Mouse (Mus musculus) limb, embryonic 14.5 days (tissue): ENCODE data around the gene Camk1. TPM values are rescaled to one million over a fixed set of nuclear protein-coding genes. Genes with fewer than 3 reads are reported as not detected.

Source experiments
- ATAC-seq: fragments of 200-750 bp; cut with Nextera tagmentation; 2 replicates; pipeline ENCODE4 v1.8.0; 2017; ENCODE audit warnings: low read depth, moderate number of reproducible peaks, moderate TSS enrichment; ENCODE audit not compliant: low FRiP score
- DNase-seq: peaks from one replicate; pipeline ENCODE4 v3.0.0-alpha.2; 2015; ENCODE audit warnings: low spot score
- H3K27ac ChIP-seq: fragments of 300-500 bp; sonication (generic); replicated peaks from 2 replicates; pipeline ENCODE4 v1.5.1; 2014; ENCODE audit warnings: low read depth, mild to moderate bottlenecking, low read length, moderate library complexity, mixed read lengths
- H3K27me3 ChIP-seq: fragments of 300-500 bp; sonication (generic); 2 replicates; pipeline ENCODE4 v1.6.1; 2014; ENCODE audit warnings: low read length, mixed read lengths; ENCODE audit not compliant: control insufficient read depth, insufficient read depth
- H3K36me3 ChIP-seq: fragments of 300-500 bp; sonication (generic); 2 replicates; pipeline ENCODE4 v1.6.1; 2014; ENCODE audit warnings: mild to moderate bottlenecking, low read length, moderate library complexity, mixed read lengths; ENCODE audit not compliant: control insufficient read depth, insufficient read depth
- H3K4me1 ChIP-seq: fragments of 300-500 bp; sonication (generic); 2 replicates; pipeline ENCODE4 v1.6.1; 2014; ENCODE audit warnings: antibody characterized with exemption, low read length, mixed read lengths; ENCODE audit not compliant: control insufficient read depth, insufficient read depth
- H3K4me2 ChIP-seq: fragments of 300-500 bp; sonication (generic); replicated peaks from 2 replicates; pipeline ENCODE4 v1.6.1; 2014; ENCODE audit warnings: low read depth, mild to moderate bottlenecking, low read length, moderate library complexity; ENCODE audit not compliant: severe bottlenecking
- H3K4me3 ChIP-seq: fragments of 300-500 bp; sonication (generic); replicated peaks from 2 replicates; pipeline ENCODE4 v1.5.1; 2014; ENCODE audit warnings: low read length
- H3K9ac ChIP-seq: fragments of 300-500 bp; sonication (generic); 2 replicates; pipeline ENCODE4 v1.6.1; 2014; ENCODE audit warnings: mild to moderate bottlenecking, low read depth, low read length, moderate library complexity; ENCODE audit not compliant: severe bottlenecking
- H3K9me3 ChIP-seq: fragments of 300-500 bp; sonication (generic); 2 replicates; pipeline ENCODE4 v1.6.1; 2016; ENCODE audit warnings: low read length; ENCODE audit not compliant: control insufficient read depth
- POLR2A ChIP-seq: fragments of 200-500 bp; IDR thresholded peaks from 2 replicates; pipeline ENCODE4 v1.8.0; 2012; ENCODE audit warnings: inconsistent platforms, mild to moderate bottlenecking, moderate library complexity, borderline replicate concordance; ENCODE audit not compliant: insufficient read depth, insufficient read length; ENCODE audit errors: extremely low read depth
- WGBS: fragments of 180-500 bp; shearing (Covaris S2); extraction: QIAGEN DNeasy Blood & Tissue Kit; methylation state at CpG from one replicate; pipeline ENCODE4 v1.1.7; 2014; 5-methylcytosine and 5-hydroxymethylcytosine counted together
- polyA plus RNA-seq, 2 experiments: library from polyadenylated mRNA; depleted of rRNA in 1 of 2; stranded (reverse) in 1 of 2; unstranded in 1 of 2; fragments of >200 nt; fragmentation: Nextera tagmentation in 1 of 2; extraction: Ambion mirVana in 1 of 2; gene quantifications; 2 replicates each; pipeline versions ENCODE4 v1.2.1 to v1.2.3; 2012 to 2014

The Camk1 gene
- polyA plus RNA-seq, 2 experiments, result 70.6 to 98.4 TPM

DNA sequence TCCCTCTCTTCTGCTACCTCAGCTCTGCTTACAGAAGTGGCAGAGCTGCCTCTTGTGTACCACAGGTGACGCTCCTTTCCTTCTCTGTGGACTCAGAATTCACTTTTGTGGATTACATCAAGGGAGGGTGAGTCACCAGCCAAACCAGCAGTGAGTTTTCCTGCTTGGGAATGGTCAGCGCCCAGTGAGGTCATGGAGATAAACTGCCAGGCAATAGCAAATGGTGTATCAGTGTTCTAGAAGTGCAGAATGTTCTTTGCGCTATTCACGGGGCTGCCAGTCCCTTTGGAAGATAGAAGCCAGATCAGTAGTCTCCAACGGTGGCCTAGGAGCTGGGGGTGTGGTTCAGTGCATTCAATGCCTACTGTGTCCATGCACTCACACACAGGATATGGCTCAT lies 50.8 kb downstream of the Camk1 start:
- no peak for TF ChIP-seq POLR2A
- Histone ChIP-seq H3K4me2 (no peak overlapping the region), H3K9me3 (no peaks in the 10 kb centered on the region), H3K4me1 (no peaks in the 10 kb centered on the region), H3K27me3 (no peaks in the 10 kb centered on the region), H3K27ac (no peak overlapping the region), H3K9ac (no peak overlapping the region), H3K4me3 (no peak overlapping the region), H3K36me3 (no peaks in the 10 kb centered on the region)
- WGBS, result 74% methylated on average over 5 of the region's 5 CpGs
- ATAC-seq, result no peak
- DNase-seq, result no peak

DNA sequence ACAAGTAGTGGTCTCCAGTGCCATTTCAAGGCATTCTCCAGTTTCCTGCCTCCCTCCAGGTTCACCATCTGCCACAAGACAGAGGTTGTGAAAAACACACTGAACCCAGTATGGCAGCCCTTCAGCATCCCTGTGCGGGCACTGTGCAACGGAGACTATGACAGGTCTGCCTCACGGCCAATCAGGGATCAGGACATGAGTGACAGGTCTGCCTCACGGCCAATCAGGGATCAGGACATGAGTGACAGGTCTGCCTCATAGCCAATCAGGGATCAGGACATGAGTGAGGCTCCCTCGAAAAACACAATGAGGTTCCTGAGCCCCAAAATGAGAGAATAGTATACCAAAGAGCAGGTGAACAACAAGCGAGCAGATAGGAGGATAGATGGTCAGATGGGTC lies 53.4 kb downstream of the Camk1 start:
- Histone ChIP-seq H3K4me3 (no peak overlapping the region), H3K9ac (no peak overlapping the region), H3K4me1 (no peaks in the 10 kb centered on the region), H3K27me3 (no peaks in the 10 kb centered on the region), H3K4me2 (no peak overlapping the region), H3K9me3 (no peaks in the 10 kb centered on the region), H3K36me3 (no peaks in the 10 kb centered on the region), H3K27ac (no peak overlapping the region)
- DNase-seq (no peak), ATAC-seq (no peak)
- WGBS, result 74% methylated on average over 6 of the region's 6 CpGs
- no peak for TF ChIP-seq POLR2A

- Histone ChIP-seq H3K27me3 (peaks cover 6% of the 10 kb centered on the region), H3K36me3 (no peaks in the 10 kb centered on the region), H3K9ac (no peak overlapping the region), H3K27ac (no peak overlapping the region), H3K4me2 (no peak overlapping the region), H3K4me3 (no peak overlapping the region), H3K4me1 (no peaks in the 10 kb centered on the region), H3K9me3 (no peaks in the 10 kb centered on the region)
- no peak for TF ChIP-seq POLR2A
- no peak for ATAC-seq
- 90% methylated on average over 15 of the region's 15 CpGs for WGBS
- no peak for DNase-seq
Observed at GRCm38 (mm10) chr6:113289346-113289745, 54.4 kb downstream of the Camk1 start.

- no peak for TF ChIP-seq POLR2A
- Histone ChIP-seq H3K4me3 (no peak overlapping the region), H3K4me2 (no peak overlapping the region), H3K36me3 (no peaks in the 10 kb centered on the region), H3K9ac (no peak overlapping the region), H3K27me3 (peaks cover 27% of the 10 kb centered on the region), H3K4me1 (0 out of 2 replicates have a peak, but pooled peaks cover 3% of the 10 kb centered on the region), H3K27ac (no peak overlapping the region), H3K9me3 (no peaks in the 10 kb centered on the region)
- ATAC-seq (no peak), DNase-seq (no peak)
- 68% methylated on average over 4 of the region's 4 CpGs for WGBS
Observed at GRCm38 (mm10) chr6:113287236-113287635, 56.5 kb downstream of the Camk1 start.

DNA sequence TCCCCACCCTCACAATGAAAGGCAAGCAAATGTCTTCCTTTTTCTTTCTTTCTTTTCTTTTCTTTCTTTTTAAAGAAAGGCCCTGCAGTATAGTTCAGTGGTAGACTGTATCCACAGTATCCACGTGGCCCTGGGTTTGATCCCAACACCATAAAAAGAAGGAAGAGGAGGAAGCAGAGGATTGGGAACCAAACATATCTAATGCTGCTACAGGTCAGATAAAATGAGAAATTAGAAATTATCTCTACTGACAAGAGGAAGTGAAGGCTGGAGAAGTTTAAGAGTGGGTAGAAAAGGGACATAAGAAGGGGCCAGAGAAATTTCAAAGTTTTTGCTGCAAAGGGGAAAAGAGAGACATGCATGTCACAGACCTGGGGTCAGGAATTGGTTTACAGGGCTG lies 57.5 kb downstream of the Camk1 start:
- no peak for ATAC-seq
- Histone ChIP-seq H3K36me3 (no peaks in the 10 kb centered on the region), H3K4me1 (0 out of 2 replicates have a peak, but pooled peaks cover 5% of the 10 kb centered on the region), H3K4me3 (no peak overlapping the region), H3K9me3 (no peaks in the 10 kb centered on the region), H3K4me2 (no peak overlapping the region), H3K27me3 (peaks cover 35% of the 10 kb centered on the region), H3K27ac (no peak overlapping the region), H3K9ac (no peak overlapping the region)
- WGBS, result 62% methylated on average over 1 of the region's 1 CpGs
- no peak for TF ChIP-seq POLR2A
- no peak for DNase-seq

DNA sequence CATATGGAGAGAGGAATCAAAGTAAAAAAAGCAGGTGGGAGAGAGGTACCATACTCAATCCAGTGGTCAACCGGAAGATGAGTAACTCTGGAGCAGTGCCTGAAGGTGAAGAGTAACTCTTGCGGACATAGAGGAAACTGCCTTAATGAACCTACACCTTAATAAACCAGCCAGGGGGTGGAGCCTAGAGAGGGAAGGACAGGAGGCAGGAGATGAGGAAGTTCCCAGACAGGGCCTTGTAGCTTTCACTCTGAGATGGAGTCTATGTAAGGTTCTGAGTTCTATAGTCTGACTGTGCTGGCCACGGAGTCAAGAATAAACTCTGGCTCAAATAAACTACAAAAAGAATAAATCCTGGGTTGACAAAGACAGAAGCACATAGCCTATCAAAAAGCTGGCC lies 58.9 kb downstream of the Camk1 start:
- 79% methylated on average over 3 of the region's 3 CpGs for WGBS
- peaks cover 4% of the 10 kb centered on the region; the same call in 1 of the 2 replicates for H3K36me3 ChIP-seq
- ATAC-seq (no peak), DNase-seq (no peak)
- H3K4me3 ChIP-seq, result no peak overlapping the region
- H3K4me1 ChIP-seq, result 0 out of 2 replicates have a peak, but pooled peaks cover 5% of the 10 kb centered on the region
- TF ChIP-seq POLR2A, result no peak
- H3K9me3 ChIP-seq, result no peaks in the 10 kb centered on the region
- H3K27me3 ChIP-seq, result peaks cover 35% of the 10 kb centered on the region
- H3K4me2 ChIP-seq, result no peak overlapping the region
- H3K9ac ChIP-seq, result no peak overlapping the region
- H3K27ac ChIP-seq, result no peak overlapping the region

Other genes starting within 250 kb of the Camk1 start
- gene Lhfpl4, start 148.6 kb downstream of the Camk1 start, polyA plus RNA-seq (2012; rRNA removed), result 0.65 and 0.67 TPM in 2 replicates
- 0.32 and 0.64 TPM in 2 replicates for gene Lhfpl4, start 148.6 kb downstream of the Camk1 start, polyA plus RNA-seq (2014; fragmentation: Nextera tagmentation; extraction: Ambion mirVana)
- 31.2 and 44.0 TPM in 2 replicates for gene Mtmr14, start 106.1 kb downstream of the Camk1 start, polyA plus RNA-seq (2012; rRNA removed)
- 30.4 and 31.8 TPM in 2 replicates for gene Mtmr14, start 106.1 kb downstream of the Camk1 start, polyA plus RNA-seq (2014; fragmentation: Nextera tagmentation; extraction: Ambion mirVana)
- gene Cpne9, start 61.7 kb downstream of the Camk1 start, polyA plus RNA-seq (2012; rRNA removed), result 0.46 and 0.77 TPM in 2 replicates
- gene Cpne9, start 61.7 kb downstream of the Camk1 start, polyA plus RNA-seq (2014; fragmentation: Nextera tagmentation; extraction: Ambion mirVana), result 0.44 TPM in 2 replicates
- gene Brpf1, start 36.8 kb downstream of the Camk1 start, polyA plus RNA-seq (2012; rRNA removed), result 35.7 and 36.5 TPM in 2 replicates
- 20.6 and 22.0 TPM in 2 replicates for gene Brpf1, start 36.8 kb downstream of the Camk1 start, polyA plus RNA-seq (2014; fragmentation: Nextera tagmentation; extraction: Ambion mirVana)
- gene Ogg1, start 17.0 kb downstream of the Camk1 start, polyA plus RNA-seq (2012; rRNA removed), result 22.6 and 26.3 TPM in 2 replicates
- 11.1 and 11.7 TPM in 2 replicates for gene Ogg1, start 17.0 kb downstream of the Camk1 start, polyA plus RNA-seq (2014; fragmentation: Nextera tagmentation; extraction: Ambion mirVana)
- 38.9 and 39.5 TPM in 2 replicates for gene Tada3, start 33.9 kb upstream of the Camk1 start, polyA plus RNA-seq (2012; rRNA removed)
- 41.2 and 43.9 TPM in 2 replicates for gene Tada3, start 33.9 kb upstream of the Camk1 start, polyA plus RNA-seq (2014; fragmentation: Nextera tagmentation; extraction: Ambion mirVana)
- gene Arpc4, start 34.1 kb upstream of the Camk1 start, polyA plus RNA-seq (2012; rRNA removed), result 99.1 and 107 TPM in 2 replicates
- 223 and 226 TPM in 2 replicates for gene Arpc4, start 34.1 kb upstream of the Camk1 start, polyA plus RNA-seq (2014; fragmentation: Nextera tagmentation; extraction: Ambion mirVana)
- 21.4 and 26.1 TPM in 2 replicates for gene Ttll3, start 45.3 kb upstream of the Camk1 start, polyA plus RNA-seq (2012; rRNA removed)
- 2.3 and 4.8 TPM in 2 replicates for gene Ttll3, start 45.3 kb upstream of the Camk1 start, polyA plus RNA-seq (2014; fragmentation: Nextera tagmentation; extraction: Ambion mirVana)
- 38.9 and 46.2 TPM in 2 replicates for gene Rpusd3, start 75.4 kb upstream of the Camk1 start, polyA plus RNA-seq (2012; rRNA removed)
- gene Rpusd3, start 75.4 kb upstream of the Camk1 start, polyA plus RNA-seq (2014; fragmentation: Nextera tagmentation; extraction: Ambion mirVana), result 20.9 and 25.1 TPM in 2 replicates
- 0.11 and 0.37 TPM in 2 replicates for gene Cidec, start 91.8 kb upstream of the Camk1 start, polyA plus RNA-seq (2012; rRNA removed)
- gene Cidec, start 91.8 kb upstream of the Camk1 start, polyA plus RNA-seq (2014; fragmentation: Nextera tagmentation; extraction: Ambion mirVana), result not detected in 2 replicates
- 61.0 and 74.5 TPM in 2 replicates for gene Jagn1, start 98.6 kb upstream of the Camk1 start, polyA plus RNA-seq (2012; rRNA removed)
- gene Jagn1, start 98.6 kb upstream of the Camk1 start, polyA plus RNA-seq (2014; fragmentation: Nextera tagmentation; extraction: Ambion mirVana), result 80.5 and 82.8 TPM in 2 replicates
- gene Il17re, start 114.5 kb upstream of the Camk1 start, polyA plus RNA-seq (2012; rRNA removed), result 6.7 and 9.6 TPM in 2 replicates
- gene Il17re, start 114.5 kb upstream of the Camk1 start, polyA plus RNA-seq (2014; fragmentation: Nextera tagmentation; extraction: Ambion mirVana), result 7.9 and 9.2 TPM in 2 replicates
- gene Il17rc, start 127.4 kb upstream of the Camk1 start, polyA plus RNA-seq (2012; rRNA removed), result 21.5 and 25.2 TPM in 2 replicates
- gene Il17rc, start 127.4 kb upstream of the Camk1 start, polyA plus RNA-seq (2014; fragmentation: Nextera tagmentation; extraction: Ambion mirVana), result 18.5 and 28.2 TPM in 2 replicates
- gene Creld1, start 139.3 kb upstream of the Camk1 start, polyA plus RNA-seq (2012; rRNA removed), result 14.0 and 15.9 TPM in 2 replicates
- gene Creld1, start 139.3 kb upstream of the Camk1 start, polyA plus RNA-seq (2014; fragmentation: Nextera tagmentation; extraction: Ambion mirVana), result 15.9 and 16.1 TPM in 2 replicates
- 0.54 and 0.73 TPM in 2 replicates for gene Prrt3, start 157.9 kb upstream of the Camk1 start, polyA plus RNA-seq (2012; rRNA removed)
- gene Prrt3, start 157.9 kb upstream of the Camk1 start, polyA plus RNA-seq (2014; fragmentation: Nextera tagmentation; extraction: Ambion mirVana), result 0.36 and 0.70 TPM in 2 replicates
- 58.0 and 61.6 TPM in 2 replicates for gene Emc3, start 187.7 kb upstream of the Camk1 start, polyA plus RNA-seq (2012; rRNA removed)
- 93.8 and 96.3 TPM in 2 replicates for gene Emc3, start 187.7 kb upstream of the Camk1 start, polyA plus RNA-seq (2014; fragmentation: Nextera tagmentation; extraction: Ambion mirVana)
- gene Fancd2, start 187.7 kb upstream of the Camk1 start, polyA plus RNA-seq (2012; rRNA removed), result 12.8 and 15.9 TPM in 2 replicates
- gene Fancd2, start 187.7 kb upstream of the Camk1 start, polyA plus RNA-seq (2014; fragmentation: Nextera tagmentation; extraction: Ambion mirVana), result 7.5 and 7.8 TPM in 2 replicates